Mouse (Mus musculus): ENCODE measurements at regions not wholly inside any gene's neighbourhood (a gene's known extent, or its start where the extent isn't known, plus 50 kb on each side); places are given as distances from the start of the nearest gene placed in this dataset.

- TF ChIP-seq POLR2A (IDR thresholded peaks at IDR 0.05; ENCODE audit: low read depth, low read length): no peak
- no peak for TF ChIP-seq CTCF (conservative IDR thresholded peaks at IDR 0.05; ENCODE audit: insufficient read depth, insufficient read length, low read depth, low read length)
These were observed 124.1 kb upstream of the Mtap start for GRCm38 (mm10) chr4:89012681-89013353.

Measured in kidney, adult 2 months (tissue).